Mouse (Mus musculus): ENCODE measurements around the gene Dhrs3.
A peak's percentile ranks its signal among the peaks of the same experiment; 100 is the strongest.

Gene Dhrs3

DNA sequence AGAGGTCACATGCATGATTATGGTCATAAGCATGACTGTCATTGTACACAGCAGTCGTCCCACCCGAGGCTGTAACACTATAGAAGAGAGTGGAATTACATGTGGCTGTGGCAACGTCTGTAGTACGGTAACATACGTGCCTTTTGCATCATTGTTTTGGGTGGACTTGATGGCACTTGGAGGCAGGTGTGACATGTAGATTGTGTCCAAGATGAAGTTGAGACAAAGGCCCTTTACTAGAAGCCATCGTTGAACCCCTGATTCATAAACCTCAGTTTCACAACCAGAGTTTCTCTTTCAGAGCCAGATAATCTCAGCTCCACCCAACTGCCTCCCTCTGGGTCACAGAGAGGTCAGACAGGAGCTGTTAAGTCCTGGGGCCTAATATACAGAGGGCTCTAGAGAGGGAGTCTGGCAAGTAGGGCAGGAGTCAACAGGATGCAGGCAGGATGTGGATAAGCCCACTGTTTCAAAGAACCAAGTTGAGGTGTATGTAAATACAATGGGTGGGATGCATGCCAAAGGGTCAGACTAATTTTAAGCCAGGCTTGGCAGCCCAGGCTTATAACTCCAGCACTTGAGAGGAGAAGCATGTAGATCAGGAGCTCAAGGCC, 5.5 kb downstream of the Dhrs3 start:
- peak; percentile 98 for DNase-seq (ENCODE audit: low read depth)

DNA sequence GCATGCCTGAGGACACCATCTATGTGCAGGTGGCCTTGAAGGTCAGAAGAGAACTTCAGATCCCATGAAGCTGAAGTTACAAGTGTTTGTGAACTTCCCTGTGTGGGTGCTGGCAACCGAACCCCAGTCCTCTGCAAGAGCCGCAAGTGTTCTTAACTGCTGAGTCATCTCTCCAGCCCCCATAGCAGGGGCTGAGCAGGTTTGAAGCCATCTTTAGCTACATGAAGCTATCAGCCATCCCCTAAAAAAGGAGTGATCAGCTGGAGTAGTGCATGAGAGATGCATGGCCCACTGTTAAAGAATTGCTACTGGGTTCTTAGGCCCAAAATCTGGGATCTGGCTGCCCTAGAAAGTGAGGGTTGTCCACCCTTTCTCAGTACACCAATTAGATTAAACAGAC, 6.1 kb downstream of the Dhrs3 start:
- no peak for DNase-seq (ENCODE audit: low read depth)

DNA sequence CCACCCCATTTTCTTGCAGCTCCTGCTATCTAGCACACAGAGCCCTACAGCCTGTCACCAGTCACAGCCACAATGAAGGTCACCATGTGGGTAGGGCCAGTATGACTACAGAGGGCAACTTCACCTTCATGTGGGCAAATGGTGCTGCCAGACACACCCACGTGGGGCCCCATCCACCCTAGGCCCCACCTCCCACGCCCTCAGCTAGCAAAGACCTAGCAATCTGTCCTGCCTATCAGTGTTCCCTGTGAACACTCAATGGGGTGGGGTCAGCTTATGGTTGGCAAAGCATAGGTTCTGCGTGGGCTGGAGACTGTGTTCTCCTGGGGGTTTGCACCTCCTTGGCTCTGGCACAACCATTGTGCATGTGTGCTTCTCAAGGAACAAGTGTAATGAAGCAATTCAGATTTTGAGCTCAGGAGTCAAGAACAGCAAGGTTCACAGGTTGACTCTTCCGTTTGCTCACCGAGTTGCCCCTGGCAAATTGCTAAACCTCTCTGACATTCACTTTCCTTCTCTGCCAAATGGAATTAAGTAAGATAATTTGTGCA, 9.0 kb downstream of the Dhrs3 start:
- peak; percentile 38 for DNase-seq (ENCODE audit: low read depth)

DNA sequence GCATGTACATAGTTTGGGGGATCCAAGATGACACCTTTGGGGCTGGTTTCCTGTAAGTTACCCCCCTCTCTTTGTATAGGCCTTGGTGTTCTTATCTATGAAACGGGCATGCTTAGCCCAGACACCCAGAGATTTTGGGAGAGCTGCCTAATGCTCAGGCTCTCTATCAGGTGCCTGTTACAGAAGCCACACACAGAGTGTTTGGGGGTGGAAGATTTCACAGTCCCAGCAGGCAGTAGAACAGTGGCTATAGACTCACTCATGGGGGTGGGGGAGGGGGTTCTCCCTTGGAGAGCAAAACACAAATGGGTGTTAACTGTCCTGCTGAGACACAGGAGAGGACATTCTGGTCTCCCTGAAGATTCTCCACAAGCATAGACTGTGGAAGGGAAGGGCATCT, 10.5 kb downstream of the Dhrs3 start:
- DNase-seq (ENCODE audit: low read depth) = no peak

DNA sequence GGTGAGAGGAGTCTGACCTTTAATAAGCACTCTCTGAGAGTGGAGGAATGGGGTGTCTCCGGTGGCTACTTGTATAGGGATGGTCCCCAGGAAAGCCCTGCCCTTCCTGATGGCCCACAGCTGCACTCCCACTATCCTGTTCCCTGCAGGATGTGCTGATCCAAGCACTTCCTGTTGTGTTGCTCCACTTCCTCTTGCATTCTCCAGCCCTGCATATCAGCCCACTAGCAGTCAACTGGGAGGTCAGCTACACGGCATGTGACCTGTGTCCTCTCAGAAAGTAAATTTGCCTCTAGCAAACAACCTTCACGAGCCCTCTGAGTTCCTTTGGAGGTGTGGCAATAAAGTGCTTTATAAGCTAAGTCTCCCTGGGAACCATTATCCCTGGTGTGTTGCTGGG, 11.3 kb downstream of the Dhrs3 start:
- peak; percentile 54 for DNase-seq (ENCODE audit: low read depth)

DNA sequence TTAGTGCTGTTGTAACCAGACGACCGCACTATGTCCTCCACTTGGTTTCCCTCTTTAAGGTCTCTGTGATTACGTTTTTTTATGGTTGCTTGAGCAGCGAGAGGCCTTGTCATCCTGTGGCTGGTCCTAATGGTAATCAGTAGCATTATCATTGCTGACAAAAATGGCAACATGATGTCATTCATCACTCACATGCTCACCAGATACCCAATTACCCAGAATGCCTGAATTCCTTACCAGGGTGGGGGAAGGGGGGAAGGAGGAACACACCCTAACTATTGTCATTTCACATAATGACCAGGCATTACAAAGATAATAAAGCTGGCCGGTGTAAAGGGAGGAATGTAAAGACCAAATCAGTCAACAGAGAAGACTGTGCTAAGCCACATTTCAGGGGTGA, 12.5 kb downstream of the Dhrs3 start:
- peak; percentile 33 for DNase-seq (ENCODE audit: low read depth)

DNA sequence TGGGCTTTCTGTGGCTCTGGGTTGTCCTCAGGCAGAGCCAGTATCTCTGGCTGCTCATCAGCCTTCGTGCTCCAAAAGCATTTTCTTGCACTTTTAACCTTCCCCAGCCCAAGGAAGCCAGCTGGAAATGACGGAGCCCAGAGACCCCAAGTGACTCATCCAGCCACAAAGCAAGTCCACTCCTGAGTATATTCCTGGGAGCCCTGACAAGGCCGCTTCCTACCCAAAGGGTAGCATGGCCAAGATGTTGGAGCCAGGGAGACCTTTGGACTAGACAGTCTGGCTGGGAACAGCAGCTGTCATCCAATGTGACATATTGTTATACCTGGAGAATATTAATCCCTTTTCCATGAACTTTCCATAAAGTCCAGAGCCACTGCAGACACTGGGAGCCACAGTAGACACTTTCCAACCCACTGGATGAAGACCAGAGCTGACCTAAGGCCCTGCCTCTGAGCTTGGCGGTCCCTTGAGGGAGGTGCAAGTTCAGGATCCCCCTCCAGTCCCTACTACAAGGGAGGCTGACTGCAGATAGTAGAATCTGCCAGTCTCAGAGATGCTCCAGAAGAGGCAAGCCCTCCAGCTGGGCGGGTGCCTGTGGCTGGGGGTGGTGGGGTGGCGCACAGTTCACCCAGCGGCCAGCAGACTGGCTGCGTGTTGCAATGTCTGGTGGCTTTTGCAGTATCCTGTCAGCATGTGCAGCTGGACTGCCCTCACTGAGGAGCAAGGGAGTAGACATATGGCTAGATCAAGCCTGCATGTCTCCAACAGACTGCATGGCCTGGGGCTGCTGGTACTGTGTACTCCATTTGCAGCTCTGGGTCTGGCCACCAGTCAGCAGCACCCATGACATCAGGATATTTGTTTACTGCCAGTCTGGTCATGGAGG, 13.6 kb downstream of the Dhrs3 start:
- DNase-seq (ENCODE audit: low read depth) = peak; percentile 89

DNA sequence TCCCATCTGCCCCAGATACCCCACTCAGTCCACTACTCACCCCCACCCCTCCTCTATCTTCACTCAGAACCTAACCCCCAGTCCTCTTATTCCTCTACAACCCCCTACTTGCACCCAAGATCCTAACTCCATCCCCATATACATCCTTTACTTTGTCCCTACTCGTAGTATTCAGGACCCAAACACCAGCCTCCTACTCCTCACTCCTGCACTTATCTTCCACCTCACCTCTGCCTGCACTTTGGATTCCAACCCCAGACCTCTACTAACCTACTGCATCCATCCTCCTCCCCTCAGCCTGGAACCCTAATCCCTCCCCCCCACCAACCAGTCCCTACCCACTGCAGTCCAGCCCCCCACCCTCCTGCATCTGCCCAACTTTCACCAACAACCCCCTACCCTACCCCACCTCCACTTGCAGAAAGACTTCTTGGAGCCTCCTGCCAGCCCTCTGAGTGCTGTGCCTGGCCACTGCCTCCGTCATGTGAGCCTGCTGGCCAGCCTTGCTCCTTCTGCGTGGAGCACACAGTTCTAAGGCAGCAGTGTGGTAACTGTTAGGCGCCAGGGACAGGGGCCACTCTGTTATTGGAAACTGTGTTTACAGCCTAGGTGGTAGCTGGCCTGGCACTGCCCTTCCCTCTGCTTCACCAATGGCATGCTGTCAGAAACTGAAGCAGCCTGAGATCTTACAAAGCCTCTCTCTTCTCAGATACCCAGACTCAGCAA, 14.5 kb downstream of the Dhrs3 start:
- DNase-seq (ENCODE audit: low read depth) = no peak

DNA sequence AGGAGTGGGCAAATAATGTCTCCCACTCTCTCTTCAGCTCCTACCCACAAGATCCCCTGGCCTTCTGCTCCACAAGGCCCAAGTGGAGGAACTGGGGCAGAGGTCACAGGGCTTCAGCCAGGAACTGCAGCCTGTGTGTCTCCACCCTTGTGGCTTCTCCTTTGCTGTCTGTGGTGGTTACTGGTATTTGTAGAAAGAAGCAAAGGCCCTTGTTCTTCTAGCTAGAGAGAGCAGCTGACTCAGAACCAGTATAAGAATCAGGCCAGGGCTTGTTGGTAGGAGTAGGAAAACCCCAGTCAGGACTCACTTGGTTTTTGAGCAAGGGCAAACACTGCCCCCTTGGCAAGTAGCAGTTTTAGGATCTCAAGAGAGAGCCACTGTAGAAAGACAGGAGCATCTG, 16.2 kb downstream of the Dhrs3 start:
- DNase-seq (ENCODE audit: low read depth) = peak; percentile 89

DNA sequence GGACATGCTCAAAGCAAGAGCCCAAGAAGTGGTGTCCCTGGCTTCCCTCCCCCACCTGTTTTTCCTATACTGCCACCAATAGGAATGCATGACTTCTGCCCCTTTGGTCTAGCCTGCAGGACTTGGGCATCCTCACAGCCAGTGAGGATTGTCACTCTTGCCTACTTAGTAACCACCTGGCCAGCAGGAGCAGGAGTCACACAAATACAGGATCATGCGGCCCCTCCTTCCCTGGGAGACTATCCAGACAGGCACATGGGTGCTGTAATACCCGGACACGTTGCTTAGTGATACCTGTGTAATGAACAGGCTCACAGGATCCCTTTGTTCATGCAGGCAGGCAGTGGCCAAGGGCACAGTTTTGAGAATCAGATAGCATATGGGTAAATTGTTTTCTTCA, 17.7 kb downstream of the Dhrs3 start:
- DNase-seq (ENCODE audit: low read depth) = no peak

DNA sequence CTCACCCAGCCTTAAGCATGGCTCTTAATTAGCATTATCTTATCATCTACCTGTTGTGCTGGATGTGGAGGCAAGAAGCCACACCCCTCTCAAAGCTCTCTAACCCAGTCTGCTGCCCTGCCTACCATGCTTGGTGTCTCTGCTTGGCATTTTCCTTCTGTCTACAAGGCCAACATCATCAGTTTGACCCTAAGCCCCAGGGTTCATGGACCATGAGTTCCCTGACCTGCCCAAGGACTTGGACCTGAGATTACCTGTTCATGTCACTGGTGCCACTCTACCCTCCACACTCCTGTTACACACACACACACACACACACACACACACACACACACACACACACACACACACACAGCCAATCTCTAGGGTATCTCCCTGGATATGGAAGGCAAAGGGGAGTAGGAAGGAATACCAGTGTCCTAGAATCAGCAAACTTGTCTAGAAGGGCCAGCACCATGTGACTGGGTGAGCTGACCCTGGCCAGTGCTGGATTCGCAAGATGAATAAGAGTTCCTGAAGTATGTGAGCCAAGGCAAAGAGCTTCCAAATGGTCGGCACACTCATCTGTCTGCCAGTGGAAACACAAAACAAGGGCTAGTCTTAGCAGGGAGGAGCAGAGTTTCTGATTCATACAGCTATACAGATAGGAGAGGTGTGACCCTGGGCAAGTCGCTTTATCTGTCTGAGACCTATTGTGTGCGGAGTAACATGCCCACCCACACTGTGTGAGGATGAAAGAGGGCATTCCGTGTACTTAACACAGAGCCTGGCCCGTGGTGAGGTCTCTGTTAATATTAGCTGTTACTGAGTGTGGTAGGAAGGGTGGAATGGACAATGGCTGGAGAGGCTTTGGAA, 20.9 kb downstream of the Dhrs3 start:
- DNase-seq (ENCODE audit: low read depth) = no peak

DNA sequence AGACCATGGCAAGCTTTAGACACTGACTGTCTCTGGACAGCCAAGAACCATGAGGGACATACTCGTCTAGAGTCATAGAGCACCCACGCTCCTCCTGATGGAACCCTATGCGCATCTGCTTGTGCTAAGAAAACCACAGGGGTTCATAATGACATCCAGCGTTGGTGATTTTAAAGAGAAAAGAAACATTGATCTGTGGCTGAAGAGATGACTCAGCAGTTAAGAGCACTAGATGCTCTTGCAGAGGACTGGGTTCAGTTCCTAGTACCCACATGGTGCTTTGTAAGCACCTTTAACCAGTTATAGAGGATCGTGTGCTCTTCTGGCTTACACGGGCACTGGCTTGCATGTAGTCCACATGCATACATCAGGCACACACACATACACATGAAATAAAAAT, 23.9 kb downstream of the Dhrs3 start:
- DNase-seq (ENCODE audit: low read depth) = no peak

DNA sequence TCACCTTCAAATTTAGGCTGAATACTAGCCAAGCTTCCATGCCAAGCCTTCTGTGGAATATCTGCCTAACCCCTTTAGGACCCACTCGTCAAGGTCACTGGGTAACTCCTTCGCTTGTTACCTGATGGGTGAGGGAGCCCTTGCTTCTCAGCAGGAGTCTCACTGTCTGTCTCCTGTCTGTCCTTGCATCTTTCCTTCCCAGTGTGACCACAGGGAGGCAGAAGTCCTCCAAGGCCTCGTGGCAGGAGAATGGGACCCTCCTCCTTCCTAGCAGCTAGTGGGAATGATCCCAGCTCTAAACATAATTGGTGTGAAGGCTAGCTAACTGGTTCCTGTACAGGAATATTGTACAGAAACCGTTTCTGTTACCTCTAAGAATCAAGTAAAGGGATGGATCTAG, 24.5 kb downstream of the Dhrs3 start:
- DNase-seq (ENCODE audit: low read depth) = no peak

DNA sequence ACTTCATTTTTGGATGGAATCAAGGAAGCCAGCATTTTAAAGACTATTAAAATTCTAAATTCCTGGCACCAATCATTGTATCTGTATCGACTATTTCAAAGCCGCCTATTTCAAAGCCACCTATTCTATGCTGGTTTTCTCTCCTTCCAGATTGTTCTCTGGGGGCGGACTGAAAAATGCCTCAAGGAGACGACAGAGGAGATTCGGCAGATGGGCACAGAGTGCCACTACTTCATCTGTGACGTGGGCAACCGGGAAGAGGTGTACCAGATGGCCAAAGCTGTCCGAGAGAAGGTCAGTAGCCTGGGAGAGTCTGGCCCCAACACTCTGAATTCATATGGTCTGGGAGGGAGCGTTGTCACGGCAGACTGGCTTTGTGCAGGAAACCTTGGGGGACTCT, 25.9 kb downstream of the Dhrs3 start:
- DNase-seq (ENCODE audit: low read depth) = no peak

DNA sequence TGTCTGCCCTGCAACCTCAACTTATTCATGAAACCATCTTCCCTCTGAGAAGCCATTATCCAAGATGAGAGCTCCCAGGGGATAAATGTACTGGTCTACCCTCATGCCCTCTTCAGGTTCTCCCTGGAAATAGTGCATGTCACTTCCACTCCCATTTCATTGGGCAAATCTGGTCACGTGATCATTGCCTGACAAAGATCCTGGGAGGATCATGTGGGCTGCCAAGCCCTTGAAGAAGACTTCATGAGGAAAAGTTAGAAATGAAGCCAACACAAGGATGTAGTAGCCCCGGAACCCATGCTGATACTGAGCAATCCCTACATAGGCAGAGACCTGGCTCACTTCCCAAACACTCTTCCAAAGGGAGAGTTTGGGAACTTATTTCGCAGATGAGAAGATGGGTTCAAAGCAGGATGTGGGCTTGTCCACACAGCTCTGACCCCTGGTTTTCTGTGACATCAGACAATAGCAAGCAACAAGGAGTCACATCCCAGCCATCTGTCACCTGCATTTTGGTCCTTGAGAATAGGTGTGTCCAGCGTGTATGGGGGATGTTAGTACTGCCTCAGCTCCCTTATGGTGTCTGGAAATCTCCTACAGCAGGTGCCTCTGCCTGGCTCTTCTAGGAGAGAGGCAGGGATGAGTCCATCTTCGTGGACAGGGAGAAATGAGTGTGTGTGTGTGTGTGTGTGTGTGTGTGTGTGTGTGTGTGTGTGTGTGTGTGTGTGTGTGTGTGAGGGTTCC, 36.2 kb downstream of the Dhrs3 start:
- no peak for DNase-seq (ENCODE audit: low read depth)

DNA sequence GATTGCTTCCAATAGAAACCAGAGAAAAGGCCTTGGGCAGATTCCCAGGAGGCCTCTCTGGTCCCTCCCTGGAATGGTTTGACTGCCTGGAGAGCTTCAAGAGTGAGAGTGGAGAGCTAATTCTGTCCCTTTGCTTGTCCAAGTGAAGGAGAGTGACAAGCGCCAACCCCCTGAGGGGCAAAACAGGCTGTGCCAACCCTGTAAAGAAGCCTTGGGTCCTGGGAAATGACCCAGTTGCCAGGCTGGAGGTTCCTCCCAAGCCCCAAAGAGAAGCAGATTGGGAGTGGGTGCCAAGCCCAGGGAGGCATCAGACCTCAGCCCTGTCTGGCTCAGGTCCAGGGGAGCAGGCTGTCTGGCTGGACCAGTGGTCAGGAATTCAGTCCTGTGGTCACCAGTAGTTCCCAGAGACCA, 37.2 kb downstream of the Dhrs3 start:
- DNase-seq (ENCODE audit: low read depth) = no peak

DNA sequence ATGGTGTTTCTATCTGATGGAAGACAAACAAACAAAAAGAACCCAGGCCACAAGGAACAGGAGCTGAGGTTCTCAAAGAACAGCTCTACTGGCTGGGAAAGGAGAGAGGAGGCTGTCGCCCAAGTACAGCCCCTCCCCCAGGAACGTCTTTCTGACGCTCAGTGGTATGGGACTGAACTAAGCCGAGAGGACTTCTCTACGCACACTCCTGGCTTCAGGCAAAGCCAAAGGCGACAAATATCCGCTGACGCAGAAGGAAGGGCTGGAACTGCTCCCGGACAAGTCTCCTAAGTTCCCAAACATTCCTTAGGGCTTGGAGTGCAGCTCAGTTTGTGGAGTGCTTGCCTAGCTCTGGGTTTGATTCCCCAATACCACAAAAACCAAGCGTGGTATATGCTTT, 37.7 kb downstream of the Dhrs3 start:
- DNase-seq (ENCODE audit: low read depth) = no peak

DNA sequence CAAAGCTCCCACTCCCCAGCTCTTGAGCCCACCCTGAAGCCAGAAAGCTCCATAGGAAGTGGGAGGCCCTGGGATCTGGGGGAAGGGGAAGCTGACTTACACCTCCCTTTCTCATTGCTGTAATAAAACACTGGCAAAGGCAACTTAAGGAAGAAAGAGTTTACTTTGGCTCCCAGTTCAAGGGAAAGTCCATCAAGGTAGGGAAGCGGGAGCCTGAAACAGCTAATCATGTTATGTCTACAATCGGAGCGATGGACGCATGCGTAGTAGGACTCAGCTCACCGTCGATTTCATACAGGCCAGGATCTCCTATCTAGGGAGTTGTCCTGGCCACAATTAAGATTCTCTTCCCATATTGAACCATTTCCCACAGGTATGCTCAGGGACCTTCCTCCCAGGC, 38.5 kb downstream of the Dhrs3 start:
- DNase-seq (ENCODE audit: low read depth) = no peak

DNA sequence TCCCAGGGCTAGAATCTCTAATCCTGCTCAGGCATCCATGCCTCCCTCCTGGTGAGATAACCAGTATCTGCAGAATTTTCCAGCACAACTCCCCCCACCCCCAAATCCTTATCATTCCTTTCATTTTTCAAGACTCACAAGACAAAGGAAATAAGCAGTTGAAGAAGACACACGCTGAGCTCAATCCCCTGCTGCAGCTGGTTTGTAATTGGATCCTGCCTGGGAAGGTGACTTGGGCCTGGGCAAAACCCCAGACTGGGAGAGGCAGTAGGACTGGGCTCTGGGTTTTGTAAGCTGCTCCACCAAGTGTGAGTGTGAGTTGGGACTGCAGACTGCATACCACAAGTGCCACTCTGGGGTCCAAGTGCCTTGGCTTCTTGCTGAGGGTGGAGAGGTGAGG, 41.9 kb downstream of the Dhrs3 start:
- DNase-seq (ENCODE audit: low read depth) = no peak

DNA sequence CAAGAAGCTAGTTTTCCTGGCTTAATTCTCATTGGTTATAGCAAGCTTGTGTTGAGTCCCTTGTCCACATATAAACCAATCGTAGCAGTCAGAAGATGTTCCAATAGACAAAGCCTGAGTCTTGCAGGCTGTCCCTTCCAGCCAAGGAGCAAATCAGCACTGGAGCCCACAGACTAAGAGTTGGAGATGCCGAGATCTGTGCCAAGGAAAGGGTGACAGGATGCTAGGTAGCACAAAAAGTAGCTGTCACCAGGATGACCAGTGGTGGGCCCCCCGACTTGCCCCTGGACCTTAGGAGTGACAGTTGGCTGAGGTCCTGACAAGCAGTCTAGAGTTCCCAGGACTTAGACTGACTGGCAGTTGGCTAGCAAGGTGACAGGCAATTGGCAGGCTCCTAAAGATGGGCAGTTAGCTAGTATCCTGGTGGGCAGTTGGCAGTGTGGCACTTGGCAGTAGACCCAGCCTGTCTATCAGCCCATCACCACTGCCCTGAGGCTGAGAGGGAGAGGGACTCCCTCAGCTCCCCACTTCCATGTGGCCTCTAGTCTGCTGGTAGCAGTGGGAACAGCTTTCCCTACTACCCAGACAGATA, 44.0 kb downstream of the Dhrs3 start:
- no peak for DNase-seq (ENCODE audit: low read depth)
